Mouse (Mus musculus) frontal cortex, postnatal 36 days (tissue): ENCODE measurements around the gene Gm5788.
"Not testable (repeated sequence)": the region's sequence is repeated elsewhere in the genome, so short reads cannot be mapped to it uniquely, and the experiment has no call there.

Experiments
- DNase-seq, 2 experiments: peaks; one replicate each; pipeline ENCODE4 v3.0.0; 2022; ENCODE audit warnings: low spot score in 2 of 2

Gene Gm5788

GRCm38 (mm10) chr12:87494421-87494820, at the start of gene Gm5788:
Gm5788 (plus strand) TSS chr12:87494721.
- not testable (repeated sequence) for DNase-seq

DNA sequence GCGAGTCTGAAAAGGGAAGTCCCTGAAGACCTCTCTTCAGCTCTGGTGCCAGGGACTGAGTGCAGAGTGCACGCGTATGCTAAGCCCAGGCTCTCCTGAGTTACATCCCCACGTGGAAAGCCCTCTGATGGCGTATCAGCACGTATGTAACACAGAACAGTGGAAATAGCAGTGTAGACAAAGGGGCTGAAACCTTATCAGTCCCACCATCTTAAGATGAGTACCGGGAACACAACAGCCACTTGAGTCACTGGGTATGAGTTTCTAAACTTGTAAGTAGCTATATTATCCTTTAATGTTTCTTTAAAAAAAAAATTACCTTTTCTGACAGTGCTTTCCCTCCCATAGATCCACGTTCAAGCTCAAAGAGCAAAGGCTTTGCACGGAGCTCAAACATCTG, 45.1 kb upstream of the Gm5788 start:
- no peak for DNase-seq

DNA sequence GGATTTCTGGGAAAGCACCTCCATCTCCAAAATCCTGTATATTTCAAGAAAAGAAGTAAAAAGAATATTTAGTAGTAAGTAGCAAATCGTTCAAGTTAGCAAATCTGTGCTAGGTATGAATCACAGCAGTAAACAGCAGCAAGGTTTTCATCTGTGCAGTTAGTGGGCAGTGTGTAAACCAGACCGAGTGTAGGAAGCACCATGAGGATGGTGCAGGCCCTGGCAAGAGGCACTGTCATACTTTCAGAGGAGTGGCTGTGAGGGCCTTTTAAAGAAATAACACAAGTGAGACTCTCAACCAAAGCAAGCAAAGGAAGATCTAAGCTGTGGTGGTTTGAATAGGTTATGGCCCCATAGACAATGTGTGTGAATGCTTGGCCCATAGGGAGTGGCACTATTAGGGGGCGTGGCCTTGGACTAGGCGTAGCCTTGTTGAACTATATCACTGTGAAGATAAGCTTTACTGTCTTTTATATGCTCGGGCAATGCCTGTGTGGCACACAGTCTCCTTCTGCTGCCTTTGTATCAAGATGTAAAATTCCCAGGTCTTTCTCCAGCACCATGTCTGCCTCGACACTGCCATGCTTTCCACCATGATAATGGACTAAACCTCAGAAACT, 29.7 kb upstream of the Gm5788 start:
- no peak for DNase-seq

- no peak for DNase-seq
Observed at GRCm38 (mm10) chr12:87470263-87471136, 24.0 kb upstream of the Gm5788 start.

- DNase-seq = peak in 1 of 2 experiments; percentile 46
Observed at GRCm38 (mm10) chr12:87471421-87471963, 23.0 kb upstream of the Gm5788 start.

- DNase-seq = peak; percentile 93 to 97
Observed at GRCm38 (mm10) chr12:87471964-87472786, 22.3 kb upstream of the Gm5788 start, which contains the start of gene Snw1. Snw1 (minus strand) TSS chr12:87472274.

- DNase-seq = no peak
Observed at GRCm38 (mm10) chr12:87474756-87475155, 19.8 kb upstream of the Gm5788 start.

GRCm38 (mm10) chr12:87482482-87482881, 12.0 kb upstream of the Gm5788 start:
- not testable (repeated sequence) for DNase-seq

DNA sequence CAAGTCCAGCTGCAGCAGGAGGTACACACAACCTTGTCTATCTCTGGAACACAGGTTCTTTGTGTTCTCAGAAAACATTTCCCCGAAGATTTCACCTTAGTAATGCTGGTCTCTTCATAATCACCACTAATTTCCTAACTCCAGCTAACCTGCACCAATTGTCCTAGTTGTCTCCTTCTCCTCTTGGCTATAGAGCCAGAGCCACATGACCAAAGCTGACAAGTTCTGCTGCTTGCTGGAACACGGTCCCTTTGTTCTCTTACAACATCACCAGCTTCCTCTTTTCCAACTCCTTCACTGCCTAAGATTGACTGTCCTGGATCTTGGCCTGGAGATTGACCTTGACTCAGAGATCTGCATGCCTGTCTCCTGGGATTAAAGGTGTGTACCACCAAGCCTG, 5.8 kb upstream of the Gm5788 start:
- not testable (repeated sequence) for DNase-seq

DNA sequence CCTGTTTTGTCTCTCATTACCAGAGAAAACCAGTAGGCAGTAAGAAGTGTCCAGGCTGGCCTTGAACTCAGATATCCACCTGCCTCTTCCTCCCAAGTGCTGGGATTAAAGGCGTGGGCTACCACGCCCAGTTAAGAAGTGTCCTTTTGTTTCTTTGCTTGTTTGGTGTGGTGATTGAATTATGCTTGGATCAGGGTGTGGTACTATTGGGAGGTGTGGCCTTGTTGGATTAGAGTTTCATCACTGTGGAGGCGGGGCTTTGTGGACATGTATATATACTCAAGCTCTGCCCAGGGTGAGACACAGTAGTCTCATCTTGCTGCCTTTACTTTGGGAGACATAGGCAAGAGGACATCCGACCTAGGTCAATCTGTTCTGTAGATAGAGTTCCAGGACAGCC, 19.5 kb downstream of the Gm5788 start, which contains the start of gene Gm8300:
TSS of gene Gm8300 (plus strand) at position 301 of the 400 bp plus-strand sequence.
- not testable (repeated sequence) for DNase-seq

- not testable (repeated sequence) for DNase-seq
Observed at GRCm38 (mm10) chr12:87519616-87520015, 25.1 kb downstream of the Gm5788 start.

GRCm38 (mm10) chr12:87543927-87544326, 49.4 kb downstream of the Gm5788 start:
- no peak for DNase-seq
